Mouse (Mus musculus) liver, embryonic 12.5 days (tissue): ENCODE measurements at regions not wholly inside any gene's neighbourhood (a gene's known extent, or its start where the extent isn't known, plus 50 kb on each side); places are given as distances from the start of the nearest gene placed in this dataset.

Experiments
- ATAC-seq: fragments of 200-750 bp; cut with Nextera tagmentation; 2 replicates; pipeline ENCODE4 v1.8.0; 2017; ENCODE audit warnings: moderate number of reproducible peaks, mild to moderate bottlenecking, moderate library complexity
- H3K27ac ChIP-seq: fragments of 300-500 bp; sonication (generic); 2 replicates; pipeline ENCODE4 v1.5.1; 2016; ENCODE audit warnings: mild to moderate bottlenecking
- H3K27me3 ChIP-seq: fragments of 300-500 bp; sonication (generic); replicated peaks from 2 replicates; pipeline ENCODE4 v1.6.1; 2016; ENCODE audit warnings: mild to moderate bottlenecking, moderate library complexity
- H3K36me3 ChIP-seq: fragments of 300-500 bp; sonication (generic); 2 replicates; pipeline ENCODE4 v1.6.1; 2016; ENCODE audit warnings: mild to moderate bottlenecking, moderate library complexity
- H3K4me1 ChIP-seq: fragments of 300-500 bp; sonication (generic); 2 replicates; pipeline ENCODE4 v1.6.1; 2016
- H3K4me2 ChIP-seq: fragments of 300-500 bp; sonication (generic); 2 replicates; pipeline ENCODE4 v1.6.1; 2016; ENCODE audit warnings: mild to moderate bottlenecking, moderate library complexity
- H3K4me3 ChIP-seq: fragments of 300-500 bp; sonication (generic); 2 replicates; pipeline ENCODE4 v1.5.1; 2016; ENCODE audit warnings: mild to moderate bottlenecking, moderate library complexity
- H3K9ac ChIP-seq: fragments of 300-500 bp; sonication (generic); 2 replicates; pipeline ENCODE4 v1.6.1; 2016; ENCODE audit warnings: mild to moderate bottlenecking, moderate library complexity
- H3K9me3 ChIP-seq: fragments of 300-500 bp; sonication (generic); replicated peaks from 2 replicates; pipeline ENCODE4 v1.6.1; 2016; ENCODE audit warnings: mild to moderate bottlenecking, moderate library complexity
- WGBS: fragments of 180-500 bp; shearing (Covaris S2); methylation state at CpG from one replicate; pipeline ENCODE4 v1.1.7; 2016; ENCODE audit not compliant: insufficient replicate concordance; 5-methylcytosine and 5-hydroxymethylcytosine counted together

DNA sequence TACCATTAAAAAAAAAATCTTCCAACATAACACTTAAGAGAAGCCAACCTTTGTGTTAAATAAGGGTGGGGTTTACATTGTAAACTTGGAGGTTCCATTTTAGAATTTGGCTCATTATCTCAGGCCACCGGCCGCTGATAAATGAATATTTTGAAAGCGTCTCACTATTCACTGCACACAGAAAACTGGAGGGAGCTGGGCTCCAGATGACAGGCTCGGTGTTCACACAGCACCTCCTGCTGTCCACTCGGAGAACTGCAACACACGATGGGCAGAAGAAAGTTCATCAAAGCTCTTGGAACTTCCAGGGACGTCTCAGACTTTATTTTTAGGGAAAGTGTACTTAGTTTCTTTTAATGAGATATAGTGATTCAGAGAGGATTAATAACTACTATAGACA, 78.6 kb upstream of the Dnajc24 start:
- Histone ChIP-seq H3K4me1 (no peaks in the 10 kb centered on the region), H3K4me2 (no peak overlapping the region), H3K27me3 (no peaks in the 10 kb centered on the region), H3K4me3 (no peak overlapping the region), H3K36me3 (no peaks in the 10 kb centered on the region), H3K9me3 (no peaks in the 10 kb centered on the region), H3K27ac (no peak overlapping the region), H3K9ac (no peak overlapping the region)
- no peak for ATAC-seq
- WGBS: 5% methylated on average over 7 of the region's 7 CpGs

DNA sequence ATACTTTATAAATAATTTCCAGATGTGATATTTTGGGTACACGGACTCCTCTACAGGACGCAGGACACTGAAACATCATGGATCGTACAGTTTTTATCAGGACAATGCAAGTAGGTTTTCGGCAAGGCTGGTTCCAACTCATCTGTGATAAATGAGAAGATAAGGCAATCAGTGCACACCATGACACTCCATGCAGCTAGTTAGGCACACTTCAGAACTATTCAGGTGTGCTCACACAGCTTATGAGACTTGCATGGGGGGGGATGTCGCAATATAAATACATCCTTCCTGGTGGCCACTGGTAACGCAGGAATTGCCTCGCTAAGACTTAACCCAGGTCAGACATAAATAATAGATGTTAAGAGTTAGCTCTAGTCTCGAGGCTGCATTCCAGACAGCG, 77.3 kb upstream of the Dnajc24 start:
- no peaks in the 10 kb centered on the region for H3K27me3 ChIP-seq
- H3K4me1 ChIP-seq: no peaks in the 10 kb centered on the region
- WGBS: 65% methylated on average over 9 of the region's 9 CpGs
- H3K9ac ChIP-seq: no peak overlapping the region
- no peak for ATAC-seq
- no peaks in the 10 kb centered on the region for H3K9me3 ChIP-seq
- H3K4me3 ChIP-seq: no peak overlapping the region
- H3K4me2 ChIP-seq: no peak overlapping the region
- H3K36me3 ChIP-seq: no peaks in the 10 kb centered on the region
- no peak overlapping the region for H3K27ac ChIP-seq

DNA sequence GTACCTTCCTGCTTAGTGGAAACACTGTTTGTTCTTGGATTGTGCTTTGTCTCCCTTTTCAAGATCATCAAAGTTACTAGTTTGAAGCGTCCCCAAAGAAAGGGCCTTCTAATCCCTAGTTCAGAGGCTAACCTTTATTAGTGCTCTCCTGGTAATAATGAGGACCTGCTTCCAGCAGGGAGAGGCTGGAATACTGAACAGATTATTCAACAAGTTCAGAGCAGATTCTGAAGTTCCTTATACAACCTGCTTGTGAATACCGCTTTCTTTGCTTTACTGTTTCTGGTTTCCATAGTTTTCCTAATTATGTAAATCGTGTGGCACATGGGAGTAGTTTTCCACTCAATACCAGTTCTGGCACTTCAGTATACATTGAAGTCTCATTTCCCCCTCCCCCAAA, 75.2 kb upstream of the Dnajc24 start:
- Histone ChIP-seq H3K4me1 (no peaks in the 10 kb centered on the region), H3K4me3 (no peak overlapping the region), H3K4me2 (no peak overlapping the region), H3K27me3 (no peaks in the 10 kb centered on the region), H3K27ac (no peak overlapping the region), H3K9ac (no peak overlapping the region), H3K9me3 (no peaks in the 10 kb centered on the region), H3K36me3 (no peaks in the 10 kb centered on the region)
- ATAC-seq: no peak
- 63% methylated on average over 3 of the region's 3 CpGs for WGBS

DNA sequence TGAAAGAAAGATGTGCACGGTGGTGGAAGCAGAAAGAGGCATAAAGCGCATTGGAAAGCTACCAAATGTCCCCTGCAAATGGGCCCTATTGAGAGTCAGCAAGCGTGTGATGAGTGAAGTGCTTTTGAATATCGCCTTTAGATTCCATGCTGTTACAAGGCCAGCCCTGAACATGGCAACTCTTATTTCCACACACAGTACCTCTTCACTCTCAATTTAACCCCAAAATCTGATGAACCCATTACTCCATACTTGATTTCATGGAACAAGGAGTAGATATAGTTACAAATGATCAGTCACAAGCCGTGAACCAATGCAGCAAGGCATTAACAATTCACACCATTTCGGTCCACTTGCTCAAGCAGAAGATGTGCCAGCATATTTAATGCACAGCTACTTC, 71.1 kb upstream of the Dnajc24 start:
- Histone ChIP-seq H3K27ac (no peak overlapping the region), H3K4me3 (no peak overlapping the region), H3K9ac (no peak overlapping the region), H3K9me3 (no peaks in the 10 kb centered on the region), H3K36me3 (no peaks in the 10 kb centered on the region), H3K27me3 (no peaks in the 10 kb centered on the region), H3K4me1 (no peaks in the 10 kb centered on the region), H3K4me2 (no peak overlapping the region)
- no peak for ATAC-seq
- WGBS: 77% methylated on average over 6 of the region's 6 CpGs

DNA sequence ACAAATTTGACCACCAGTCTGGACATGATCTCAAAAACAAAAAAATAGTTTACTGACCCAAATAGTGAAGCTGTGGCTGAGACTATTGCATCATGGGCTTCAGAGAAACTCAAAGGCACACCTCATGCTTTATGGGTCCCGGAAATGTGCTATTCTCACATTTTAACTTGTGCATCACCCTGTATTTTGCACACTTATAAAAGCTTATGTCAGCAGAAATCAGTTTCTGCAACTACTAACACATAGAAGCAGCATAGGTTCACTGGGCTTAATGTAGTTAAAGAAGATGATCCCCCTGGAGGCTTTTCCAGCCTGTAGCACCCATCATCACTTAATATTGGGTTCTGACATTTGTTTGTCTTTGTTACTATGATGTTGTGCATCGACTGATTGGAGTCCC, 61.0 kb upstream of the Dnajc24 start:
- 56% methylated on average over 2 of the region's 2 CpGs for WGBS

More for the DNA sequence above, 61.0 kb upstream of the Dnajc24 start:
- ATAC-seq: no peak
- Histone ChIP-seq H3K36me3 (no peaks in the 10 kb centered on the region), H3K9me3 (no peaks in the 10 kb centered on the region), H3K27ac (no peak overlapping the region), H3K27me3 (no peaks in the 10 kb centered on the region), H3K4me1 (no peaks in the 10 kb centered on the region), H3K4me3 (no peak overlapping the region), H3K9ac (no peak overlapping the region), H3K4me2 (no peak overlapping the region)
